8 mouse cellular contexts compared by ENCODE assay signal in the genomic region with DNA sequence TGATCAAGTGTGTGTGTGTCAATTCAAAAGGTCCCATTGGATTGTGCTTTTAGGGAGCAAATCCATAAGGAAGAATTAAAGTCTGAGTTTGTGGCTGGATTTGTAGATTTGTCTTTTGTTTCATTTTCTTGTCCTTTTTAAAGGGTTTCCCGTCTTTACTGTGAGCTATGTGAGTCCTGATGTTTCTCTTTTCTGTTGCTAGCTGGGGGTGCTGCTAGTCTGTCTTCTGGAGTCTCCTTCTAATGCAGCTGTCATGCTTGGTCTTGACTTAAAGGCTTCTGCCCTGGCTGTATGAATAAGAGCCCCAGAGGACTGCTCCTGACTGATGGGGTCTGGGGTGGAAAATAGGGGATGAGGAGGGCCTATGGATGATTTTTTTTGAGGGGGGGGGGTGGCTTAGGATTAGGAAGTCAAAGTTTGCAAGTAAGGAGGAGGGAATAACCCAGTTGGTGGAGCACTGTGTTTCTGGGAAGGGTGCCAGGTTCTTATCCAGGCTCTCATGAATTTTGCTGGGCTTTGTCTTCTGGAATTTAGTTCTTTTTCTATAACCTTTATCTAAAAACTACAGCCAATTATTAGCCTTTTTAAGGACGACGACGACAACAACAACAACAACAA. TPM values are rescaled to one million over a fixed set of nuclear protein-coding genes. Genes with fewer than 3 reads are reported as not detected.
DNase-seq lines count a peak whose midpoint lies in the region; ATAC-seq and TF ChIP-seq lines count a peak whose summit lies in the region.

No protein-coding gene starts in this region.

- peaks cover 16% of the 10 kb centered on the region for H3K4me1 ChIP-seq in forebrain, embryonic 13.5 days
- H3K4me1 ChIP-seq in forebrain, embryonic 11.5 days (replicated peaks; ENCODE audit: control insufficient read depth, insufficient read depth, low read length): peaks cover 6% of the 10 kb centered on the region; the same call in 1 of the 2 replicates
- peaks cover 16% of the 10 kb centered on the region for H3K4me1 ChIP-seq in heart, embryonic 16.5 days (ENCODE audit: control insufficient read depth, insufficient read depth, low read length)

- TF ChIP-seq CTCF in brain, embryonic 14.5 days (IDR thresholded peaks at IDR 0.05; ENCODE audit: borderline replicate concordance, extremely low read depth, insufficient read depth, insufficient read length): no peak

- H3K9me3 ChIP-seq in forebrain, embryonic 13.5 days (replicated peaks): no peaks in the 10 kb centered on the region
- H3K9me3 ChIP-seq in forebrain, embryonic 11.5 days (ENCODE audit: control insufficient read depth, low read length): no peaks in the 10 kb centered on the region
- H3K9me3 ChIP-seq in heart, embryonic 16.5 days (replicated peaks; ENCODE audit: control insufficient read depth, low read length): no peaks in the 10 kb centered on the region

- H3K4me2 ChIP-seq in forebrain, embryonic 13.5 days: no peak overlapping the region
- no peak overlapping the region for H3K4me2 ChIP-seq in forebrain, embryonic 11.5 days (ENCODE audit: low read depth, low read length, severe bottlenecking)
- H3K4me2 ChIP-seq in heart, embryonic 16.5 days (ENCODE audit: low read depth, low read length): peak overlapping the region; percentile 40

- intact Hi-C loops in left cerebral cortex, postnatal 14 days (cut with DNase I): loop anchor here (5.0 kb wide), 1 partner anchor 506 kb away; a partner anchor contains a TSS

- H3K27ac ChIP-seq in forebrain, embryonic 13.5 days: peak overlapping the region; percentile 79
- no peak overlapping the region for H3K27ac ChIP-seq in forebrain, embryonic 11.5 days (ENCODE audit: low read depth, low read length)
- peak overlapping the region; percentile 79 for H3K27ac ChIP-seq in heart, embryonic 16.5 days (ENCODE audit: low read length)

- no peak for ATAC-seq in forebrain, embryonic 13.5 days
- no peak for ATAC-seq in forebrain, embryonic 11.5 days (replicated peaks; ENCODE audit: low FRiP score)
- ATAC-seq in heart, embryonic 16.5 days (replicated peaks; ENCODE audit: extremely low read depth, insufficient read depth, low FRiP score): no peak

- H3K27me3 ChIP-seq in forebrain, embryonic 13.5 days: no peaks in the 10 kb centered on the region
- H3K27me3 ChIP-seq in forebrain, embryonic 11.5 days (ENCODE audit: control insufficient read depth, insufficient read depth, low read length): no peaks in the 10 kb centered on the region
- H3K27me3 ChIP-seq in heart, embryonic 16.5 days (ENCODE audit: control insufficient read depth, insufficient read depth, low read length): no peaks in the 10 kb centered on the region

- 59% methylated on average over 4 of the region's 4 CpGs for WGBS in forebrain, embryonic 13.5 days
- WGBS in forebrain, embryonic 11.5 days: 83% methylated on average over 4 of the region's 4 CpGs
- WGBS in heart, embryonic 16.5 days: 40% methylated on average over 4 of the region's 4 CpGs

- H3K36me3 ChIP-seq in forebrain, embryonic 13.5 days (ENCODE audit: poor library complexity, severe bottlenecking): no peaks in the 10 kb centered on the region
- no peaks in the 10 kb centered on the region for H3K36me3 ChIP-seq in forebrain, embryonic 11.5 days (ENCODE audit: control insufficient read depth, insufficient read depth, low read length)
- no peaks in the 10 kb centered on the region for H3K36me3 ChIP-seq in heart, embryonic 16.5 days (ENCODE audit: control insufficient read depth, insufficient read depth)

- TF ChIP-seq POLR2A in brain, embryonic 14.5 days (IDR thresholded peaks at IDR 0.05; ENCODE audit: borderline replicate concordance, extremely low read depth, insufficient read depth, insufficient read length, poor library complexity, severe bottlenecking): no peak

- no peak overlapping the region for H3K4me3 ChIP-seq in forebrain, embryonic 13.5 days
- H3K4me3 ChIP-seq in forebrain, embryonic 11.5 days (ENCODE audit: low read depth, low read length): no peak overlapping the region
- no peak overlapping the region for H3K4me3 ChIP-seq in heart, embryonic 16.5 days (ENCODE audit: low read length)

- no peak for DNase-seq in forebrain, embryonic 11.5 days (ENCODE audit: low spot score)
- DNase-seq in 3134 (ENCODE audit: extremely low read depth, insufficient read length, low spot score): peak; percentile 26
- DNase-seq in brain, embryonic 14.5 days (ENCODE audit: low read depth): peak; percentile 75
- DNase-seq in left cerebral cortex, postnatal 14 days (ENCODE audit: low spot score in 2 of 2): peak; percentile 29 to 34
- DNase-seq in right cerebral cortex, postnatal 4 days: peak; percentile 6
- DNase-seq in T-cell, adult 2 months (ENCODE audit: low spot score): no peak

- H3K9ac ChIP-seq in forebrain, embryonic 13.5 days: no peak overlapping the region
- no peak overlapping the region for H3K9ac ChIP-seq in forebrain, embryonic 11.5 days (ENCODE audit: low read length)
- no peak overlapping the region for H3K9ac ChIP-seq in heart, embryonic 16.5 days (ENCODE audit: low read length)

RNA-seq across cellular contexts. Expression of a gene that starts 1.1 kb away (rescaled TPM):
- 5.3 and 6.6 TPM in 2 replicates for polyA plus RNA-seq in forebrain, embryonic 13.5 days (2015; fragmentation: Nextera tagmentation; extraction: Ambion mirVana)
- 7.1 and 7.7 TPM in 2 replicates for polyA plus RNA-seq in forebrain, embryonic 11.5 days (2014; fragmentation: Nextera tagmentation; extraction: Ambion mirVana)
- 5.0 and 5.2 TPM in 2 replicates for polyA plus RNA-seq in brain, embryonic 14.5 days (2012; rRNA removed)
- 5.5 and 6.4 TPM in 2 replicates for polyA plus RNA-seq in heart, embryonic 16.5 days (2015; fragmentation: Nextera tagmentation; extraction: Ambion mirVana)
- 10 to 100 TPM; 15.9 to 17.2 TPM for total RNA-seq in left cerebral cortex, postnatal 14 days (2021)

Comparison
In these comparisons a context has a peak if more than half of its experiments do, and no peak if none do; other contexts are left out.
1. DNase-seq: peak in 3134 (single experiment), brain, embryonic 14.5 days (single experiment), left cerebral cortex, postnatal 14 days (2 of 2) and right cerebral cortex, postnatal 4 days (single experiment); none in forebrain, embryonic 11.5 days (single experiment) and T-cell, adult 2 months (single experiment).